Mouse (Mus musculus): ENCODE measurements around the gene Ndufa7.
"Not testable (repeated sequence)": the region's sequence is repeated elsewhere in the genome, so short reads cannot be mapped to it uniquely, and the experiment has no call there.

Ndufa7 gene

GRCm38 (mm10) chr17:33875797-33876196 is 51.4 kb downstream of the Ndufa7 start:
- not testable (repeated sequence) for DNase-seq (ENCODE audit: low spot score)

GRCm38 (mm10) chr17:33884320-33884719 is 59.9 kb downstream of the Ndufa7 start:
- DNase-seq (ENCODE audit: low spot score): not testable (repeated sequence)

- DNase-seq (ENCODE audit: low spot score): not testable (repeated sequence)
These were observed 63.4 kb downstream of the Ndufa7 start for GRCm38 (mm10) chr17:33887802-33888201.

Data from ovary, postnatal 36 days (tissue).